Mouse (Mus musculus) lung, adult 2 months (tissue): ENCODE data around the gene Hist1h4b. TPM values are rescaled to one million over a fixed set of nuclear protein-coding genes. Genes with fewer than 3 reads are reported as not detected.
"Not testable (repeated sequence)": the region's sequence is repeated elsewhere in the genome, so short reads cannot be mapped to it uniquely, and the experiment has no call there.

ENCODE experiments used
- DNase-seq: peaks from one replicate; pipeline ENCODE4 v3.0.0; 2022
- H3K4me1 ChIP-seq: fragments of 200-500 bp; 2 replicates; pipeline ENCODE4 v1.6.1; 2011; ENCODE audit warnings: low read length; ENCODE audit not compliant: control insufficient read depth, insufficient read depth
- H3K4me3 ChIP-seq: fragments of 200-500 bp; replicated peaks from 2 replicates; pipeline ENCODE3; 2011; ENCODE audit warnings: low read depth, mild to moderate bottlenecking, control low read depth, low read length; ENCODE audit errors: extremely low read depth
- CTCF ChIP-seq: fragments of 200-500 bp; IDR thresholded peaks from 2 replicates; pipeline ENCODE4 v1.5.1; 2011; ENCODE audit warnings: mild to moderate bottlenecking, low read length, control low read depth; ENCODE audit not compliant: insufficient read depth
- POLR2A ChIP-seq: fragments of 200-500 bp; IDR thresholded peaks from 2 replicates; pipeline ENCODE4 v1.6.1; 2011; ENCODE audit warnings: low read depth, mild to moderate bottlenecking, control low read depth, low read length, borderline replicate concordance; ENCODE audit errors: extremely low read depth
- WGBS: fragments of 180-500 bp; shearing (Covaris S2); methylation state at CpG from one replicate; pipeline ENCODE4 v1.1.7; 2018; 5-methylcytosine and 5-hydroxymethylcytosine counted together
- polyA plus RNA-seq: library from polyadenylated mRNA; depleted of rRNA; stranded (reverse); fragments of >200 nt; gene quantifications from 2 replicates; pipeline ENCODE4 v1.2.3, GENCODE M21; 2012

Gene Hist1h4b
- polyA plus RNA-seq, 1 experiment, result 2.8 TPM

- H3K4me3 ChIP-seq, result no peak overlapping the region
- no peak for DNase-seq
- peaks cover 3% of the 10 kb centered on the region; the same call in 1 of the 2 replicates for H3K4me1 ChIP-seq
- TF ChIP-seq CTCF (no peak), POLR2A (no peak)
- 7% methylated on average over 13 of the region's 13 CpGs for WGBS
Measured at GRCm38 (mm10) chr13:23747081-23747891, 9.5 kb upstream of the Hist1h4b start.

- TF ChIP-seq POLR2A, result no peak
- WGBS, result 12% methylated on average over 4 of the region's 4 CpGs
- no peak for DNase-seq
- peaks cover 3% of the 10 kb centered on the region; the same call in 1 of the 2 replicates for H3K4me1 ChIP-seq
- no peak overlapping the region for H3K4me3 ChIP-seq
Measured at GRCm38 (mm10) chr13:23747892-23748288, 8.9 kb upstream of the Hist1h4b start.

DNA sequence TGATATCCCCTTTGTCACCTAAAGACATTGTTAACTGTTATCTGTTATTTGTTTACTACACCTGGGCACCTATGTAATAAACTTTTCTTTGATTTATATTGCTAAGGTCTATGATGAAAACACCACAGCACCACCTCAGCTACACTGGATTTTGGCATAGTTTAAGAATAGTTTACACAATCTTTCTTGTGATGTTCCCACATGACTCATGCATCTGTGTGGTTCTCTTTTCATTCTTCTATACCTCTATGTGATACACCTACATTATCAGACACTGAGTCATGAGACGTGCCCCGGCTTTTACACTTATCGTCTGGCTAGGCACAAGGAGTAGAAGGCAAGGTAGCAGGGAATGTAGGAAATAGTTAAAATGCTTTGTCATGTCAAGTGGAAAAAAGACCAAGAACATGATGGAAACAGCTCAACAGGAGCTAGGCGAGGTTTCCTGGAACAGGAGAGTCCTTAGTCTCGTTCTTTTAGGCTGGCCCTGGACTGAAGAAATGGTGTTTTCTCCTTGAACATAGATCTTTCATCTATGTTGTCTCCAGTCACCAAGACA is 7.2 kb upstream of the Hist1h4b start:
- no peak overlapping the region for H3K4me3 ChIP-seq
- WGBS, result 82% methylated on average over 5 of the region's 5 CpGs

DNA sequence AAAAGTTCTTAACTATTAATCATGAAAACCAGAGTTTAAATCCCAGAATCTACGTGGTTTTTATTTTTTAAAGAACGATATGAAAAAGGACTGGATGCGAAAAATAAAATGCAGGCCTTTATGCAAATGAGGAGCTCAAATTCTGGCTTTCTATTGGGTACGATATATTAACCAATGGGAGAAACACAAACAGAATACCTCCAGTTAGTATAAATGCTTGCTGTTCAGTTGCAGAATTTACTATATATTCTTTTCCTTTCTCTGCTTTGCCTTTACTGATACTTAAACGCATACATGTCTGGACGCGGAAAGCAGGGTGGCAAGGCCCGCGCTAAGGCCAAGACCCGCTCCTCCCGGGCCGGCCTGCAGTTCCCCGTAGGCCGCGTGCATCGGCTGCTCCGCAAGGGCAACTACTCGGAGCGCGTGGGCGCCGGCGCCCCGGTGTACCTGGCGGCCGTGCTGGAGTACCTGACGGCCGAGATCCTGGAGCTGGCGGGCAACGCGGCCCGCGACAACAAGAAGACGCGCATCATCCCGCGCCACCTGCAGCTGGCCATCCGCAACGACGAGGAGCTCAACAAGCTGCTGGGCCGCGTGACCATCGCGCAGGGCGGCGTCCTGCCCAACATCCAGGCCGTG is 5.9 kb upstream of the Hist1h4b start, which contains the start of gene Hist1h2ab:
Hist1h2ab (plus strand) TSS at position 288 of the 639 bp plus-strand sequence.
- peak; percentile 55 for DNase-seq
- peak within 1 kb of the TSS; percentile 62 for H3K4me3 ChIP-seq
- under 1% methylated on average over 34 of the region's 47 CpGs for WGBS
- TF ChIP-seq POLR2A, result peak; percentile 33; the same call in 1 of the 2 replicates
- not testable (repeated sequence) for H3K4me1 ChIP-seq

More for the DNA sequence above, 7.2 kb upstream of the Hist1h4b start:
- TF ChIP-seq POLR2A, result no peak
- no peak for TF ChIP-seq CTCF
- H3K4me1 ChIP-seq, result peaks cover 3% of the 10 kb centered on the region; the same call in 1 of the 2 replicates
- no peak for DNase-seq

DNA sequence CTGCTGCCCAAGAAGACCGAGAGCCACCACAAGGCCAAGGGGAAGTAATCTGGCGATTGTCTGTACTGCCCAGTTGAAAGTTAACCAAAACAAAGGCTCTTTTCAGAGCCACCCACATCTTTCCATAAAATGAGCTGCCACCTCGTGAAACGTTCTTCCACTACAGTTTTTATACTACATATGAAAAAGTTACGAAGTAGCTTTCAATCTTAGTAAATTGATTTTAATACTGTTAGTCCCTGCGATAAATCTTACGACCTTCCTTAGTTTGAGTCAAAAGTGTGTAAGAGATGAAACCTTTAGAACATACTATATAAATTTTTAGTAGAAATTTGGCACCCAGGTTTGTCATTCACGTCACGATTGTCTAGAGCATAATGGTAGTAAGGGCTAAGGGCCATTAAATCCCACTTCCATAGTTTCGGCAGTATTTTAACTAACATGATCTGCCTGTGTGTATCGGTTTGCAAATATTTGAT is 5.3 kb upstream of the Hist1h4b start:
- DNase-seq, result no peak
- TF ChIP-seq POLR2A (no peak), CTCF (no peak)
- 2% methylated on average over 11 of the region's 11 CpGs for WGBS
- peaks cover 3% of the 10 kb centered on the region; the same call in 1 of the 2 replicates for H3K4me1 ChIP-seq
- H3K4me3 ChIP-seq, result peak overlapping the region; percentile 16

DNA sequence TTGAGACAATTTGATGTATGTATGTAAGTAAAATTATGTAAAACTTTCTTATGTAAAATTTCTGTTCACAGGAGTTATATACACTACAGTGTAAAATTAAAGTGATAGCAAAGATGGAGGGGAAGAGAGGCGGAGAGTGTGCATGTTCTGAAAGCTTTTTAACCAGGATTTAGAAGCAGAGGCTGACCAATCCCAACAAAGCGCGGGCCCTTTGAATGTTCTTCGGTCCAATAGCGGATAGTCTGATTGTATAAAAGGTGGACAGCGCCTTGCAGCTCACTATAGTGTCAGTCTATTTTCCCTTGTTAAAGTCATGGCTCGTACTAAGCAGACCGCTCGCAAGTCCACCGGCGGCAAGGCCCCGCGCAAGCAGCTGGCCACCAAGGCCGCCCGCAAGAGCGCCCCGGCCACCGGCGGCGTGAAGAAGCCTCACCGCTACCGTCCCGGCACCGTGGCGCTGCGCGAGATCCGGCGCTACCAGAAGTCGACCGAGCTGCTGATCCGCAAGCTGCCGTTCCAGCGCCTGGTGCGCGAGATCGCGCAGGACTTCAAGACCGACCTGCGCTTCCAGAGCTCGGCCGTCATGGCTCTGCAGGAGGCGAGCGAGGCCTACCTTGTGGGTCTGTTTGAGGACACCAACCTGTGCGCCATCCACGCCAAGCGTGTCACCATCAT is 4.6 kb upstream of the Hist1h4b start, which contains the start of gene Hist1h3b:
Hist1h3b (plus strand) TSS at position 201 of the 675 bp plus-strand sequence.
- H3K4me1 ChIP-seq, result not testable (repeated sequence)
- DNase-seq, result peak; percentile 68
- 3% methylated on average over 18 of the region's 47 CpGs for WGBS
- peak within 1 kb of the TSS; percentile 16 for H3K4me3 ChIP-seq

GRCm38 (mm10) chr13:23752742-23753172 is 4.1 kb upstream of the Hist1h4b start:
- 15% methylated on average over 6 of the region's 6 CpGs for WGBS
- DNase-seq, result no peak

GRCm38 (mm10) chr13:23753314-23754078 is 3.3 kb upstream of the Hist1h4b start:
- 49% methylated on average over 4 of the region's 4 CpGs for WGBS
- TF ChIP-seq POLR2A, result no peak
- no peak for TF ChIP-seq CTCF
- Histone ChIP-seq H3K4me1 (no peaks in the 10 kb centered on the region; the same call in none of the 2 replicates), H3K4me3 (no peak overlapping the region)
- DNase-seq, result no peak

More at GRCm38 (mm10) chr13:23752742-23753172, 4.1 kb upstream of the Hist1h4b start:
- Histone ChIP-seq H3K4me1 (no peaks in the 10 kb centered on the region; the same call in none of the 2 replicates), H3K4me3 (no peak overlapping the region)
- TF ChIP-seq POLR2A (no peak), CTCF (no peak)

DNA sequence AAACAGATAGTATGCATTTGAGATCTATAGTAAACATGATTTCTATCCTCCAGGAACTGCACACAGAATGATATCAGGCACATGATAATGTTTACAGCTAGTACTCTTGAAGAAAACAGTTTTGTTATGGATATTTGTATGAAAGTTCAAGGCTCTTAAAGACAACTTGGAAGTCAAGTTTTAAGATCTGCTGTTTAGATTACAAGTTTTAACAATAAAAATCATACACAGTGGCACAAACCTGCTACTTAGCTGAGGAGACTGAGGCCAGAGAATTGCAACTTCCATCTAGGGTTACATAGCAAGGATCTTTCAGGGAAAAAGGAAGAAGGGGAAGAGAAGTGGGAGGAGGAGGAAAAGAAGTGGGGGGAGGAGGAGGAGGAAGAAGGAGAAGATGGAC is 1.8 kb upstream of the Hist1h4b start:
- no peak overlapping the region for H3K4me3 ChIP-seq
- H3K4me1 ChIP-seq, result no peaks in the 10 kb centered on the region; the same call in none of the 2 replicates
- no peak for DNase-seq
- TF ChIP-seq POLR2A (no peak), CTCF (no peak)
